Mouse (Mus musculus) liver, embryonic 12.5 days (tissue): ENCODE data around the gene 9030025P20Rik. TPM values are rescaled to one million over a fixed set of nuclear protein-coding genes. Genes with fewer than 3 reads are reported as not detected.

Experiments
- polyA plus RNA-seq: library from polyadenylated mRNA; unstranded; fragments of >200 nt; fragmentation: Nextera tagmentation; extraction: Ambion mirVana; gene quantifications from 2 replicates; pipeline ENCODE4 v1.2.1, GENCODE M21; 2016

The 9030025P20Rik gene
- polyA plus RNA-seq, 1 experiment from 2014 or later: 7.1 TPM

Other genes with a start within 250 kb of the 9030025P20Rik start
- gene Wdr27, start 35.3 kb upstream of the 9030025P20Rik start, polyA plus RNA-seq: 1.6 and 2.1 TPM in 2 replicates
- 13.7 and 15.3 TPM in 2 replicates for gene 1600012H06Rik, start 35.3 kb upstream of the 9030025P20Rik start, polyA plus RNA-seq
- 119 TPM in 2 replicates for gene Phf10, start 17.2 kb upstream of the 9030025P20Rik start, polyA plus RNA-seq
- 0.97 and 2.9 TPM in 2 replicates for gene Gm3417, start 322 bp downstream of the 9030025P20Rik start, polyA plus RNA-seq
- 4.2 and 4.9 TPM in 2 replicates for gene Gm3435, start 31.7 kb downstream of the 9030025P20Rik start, polyA plus RNA-seq
- 48.1 and 48.2 TPM in 2 replicates for gene Ermard, start 62.7 kb downstream of the 9030025P20Rik start, polyA plus RNA-seq
- 3.1 and 3.5 TPM in 2 replicates for gene Tcte3, start 63.0 kb downstream of the 9030025P20Rik start, polyA plus RNA-seq
- gene Gm3448, start 63.1 kb downstream of the 9030025P20Rik start, polyA plus RNA-seq: 4.1 and 5.0 TPM in 2 replicates